Mouse (Mus musculus): Measurements from ENCODE around the gene Fbxo10. TPM values are rescaled to one million over a fixed set of nuclear protein-coding genes. Genes with fewer than 3 reads are reported as not detected.
"Not testable (repeated sequence)": the region's sequence is repeated elsewhere in the genome, so short reads cannot be mapped to it uniquely, and the experiment has no call there.

The Fbxo10 gene
- polyA plus RNA-seq, 1 experiment from 2014 or later, result 27.3 TPM

- Histone ChIP-seq H3K27ac (ENCODE audit: low read length) (no peak overlapping the region), H3K4me3 (replicated peaks; ENCODE audit: low read length) (peak overlapping the region; percentile 80), H3K4me1 (replicated peaks; ENCODE audit: control insufficient read depth, insufficient read depth, low read length) (peaks cover 14% of the 10 kb centered on the region), H3K4me2 (ENCODE audit: low read length) (peak overlapping the region; percentile 53), H3K9ac (replicated peaks; ENCODE audit: low read depth, low read length) (peak overlapping the region; percentile 96; the same call in 1 of the 2 replicates), H3K9me3 (ENCODE audit: control insufficient read depth, low read length) (no peaks in the 10 kb centered on the region), H3K36me3 (ENCODE audit: control insufficient read depth, insufficient read depth) (no peaks in the 10 kb centered on the region), H3K27me3 (replicated peaks; ENCODE audit: control insufficient read depth, insufficient read depth, low read length) (no peaks in the 10 kb centered on the region)
- no peak for ATAC-seq
- 46% methylated on average over 8 of the region's 8 CpGs for WGBS
Observed at GRCm38 (mm10) chr4:45084895-45085290, 489 bp upstream of the Fbxo10 start.

GRCm38 (mm10) chr4:45083487-45083886 lies 917 bp downstream of the Fbxo10 start:
- Histone ChIP-seq H3K36me3 (ENCODE audit: control insufficient read depth, insufficient read depth) (no peaks in the 10 kb centered on the region; the same call in 1 of the 2 replicates), H3K4me3 (replicated peaks; ENCODE audit: low read length) (peak overlapping the region; percentile 80), H3K4me2 (ENCODE audit: low read length) (peak overlapping the region; percentile 53), H3K27me3 (replicated peaks; ENCODE audit: control insufficient read depth, insufficient read depth, low read length) (no peaks in the 10 kb centered on the region), H3K4me1 (replicated peaks; ENCODE audit: control insufficient read depth, insufficient read depth, low read length) (peaks cover 14% of the 10 kb centered on the region), H3K27ac (ENCODE audit: low read length) (peak overlapping the region; percentile 91), H3K9me3 (ENCODE audit: control insufficient read depth, low read length) (no peaks in the 10 kb centered on the region), H3K9ac (replicated peaks; ENCODE audit: low read depth, low read length) (peak overlapping the region; percentile 96)
- under 1% methylated on average over 8 of the region's 8 CpGs for WGBS
- peak; percentile 40 for ATAC-seq

GRCm38 (mm10) chr4:45082951-45083350 lies 1.5 kb downstream of the Fbxo10 start:
- Histone ChIP-seq H3K4me2 (ENCODE audit: low read length) (peak overlapping the region; percentile 53), H3K4me1 (replicated peaks; ENCODE audit: control insufficient read depth, insufficient read depth, low read length) (peaks cover 14% of the 10 kb centered on the region), H3K36me3 (ENCODE audit: control insufficient read depth, insufficient read depth) (no peaks in the 10 kb centered on the region; the same call in 1 of the 2 replicates), H3K9ac (replicated peaks; ENCODE audit: low read depth, low read length) (peak overlapping the region; percentile 96), H3K9me3 (ENCODE audit: control insufficient read depth, low read length) (no peaks in the 10 kb centered on the region), H3K27me3 (replicated peaks; ENCODE audit: control insufficient read depth, insufficient read depth, low read length) (no peaks in the 10 kb centered on the region), H3K27ac (ENCODE audit: low read length) (peak overlapping the region; percentile 91), H3K4me3 (replicated peaks; ENCODE audit: low read length) (peak overlapping the region; percentile 80)
- peak; percentile 0; the same call in 1 of the 2 replicates for ATAC-seq
- WGBS, result 58% methylated on average over 9 of the region's 9 CpGs

- H3K27me3 ChIP-seq (replicated peaks; ENCODE audit: control insufficient read depth, insufficient read depth, low read length); H3K36me3 ChIP-seq (ENCODE audit: control insufficient read depth, insufficient read depth); ATAC-seq; H3K4me2 ChIP-seq (ENCODE audit: low read length); H3K4me3 ChIP-seq (replicated peaks; ENCODE audit: low read length); H3K9me3 ChIP-seq (ENCODE audit: control insufficient read depth, low read length); H3K9ac ChIP-seq (replicated peaks; ENCODE audit: low read depth, low read length): not testable (repeated sequence)
- H3K27ac ChIP-seq (ENCODE audit: low read length), result peak overlapping the region; percentile 3; the same call in 1 of the 2 replicates
- peaks cover 14% of the 10 kb centered on the region for H3K4me1 ChIP-seq (replicated peaks; ENCODE audit: control insufficient read depth, insufficient read depth, low read length)
- WGBS, result 65% methylated on average over 4 of the region's 4 CpGs
Observed at GRCm38 (mm10) chr4:45081041-45081440, 3.4 kb downstream of the Fbxo10 start.

GRCm38 (mm10) chr4:45073544-45073943 lies 10.9 kb downstream of the Fbxo10 start:
- WGBS, result 88% methylated on average over 6 of the region's 6 CpGs
- ATAC-seq, result no peak
- no peaks in the 10 kb centered on the region for H3K27me3 ChIP-seq (replicated peaks; ENCODE audit: control insufficient read depth, insufficient read depth, low read length)

GRCm38 (mm10) chr4:45072261-45072973 lies 12.0 kb downstream of the Fbxo10 start:
- H3K4me2 ChIP-seq (ENCODE audit: low read length), result no peak overlapping the region
- H3K4me3 ChIP-seq (replicated peaks; ENCODE audit: low read length), result no peak overlapping the region
- peaks cover 8% of the 10 kb centered on the region; the same call in 1 of the 2 replicates for H3K4me1 ChIP-seq (replicated peaks; ENCODE audit: control insufficient read depth, insufficient read depth, low read length)
- H3K9ac ChIP-seq (replicated peaks; ENCODE audit: low read depth, low read length), result no peak overlapping the region
- no peak overlapping the region for H3K27ac ChIP-seq (ENCODE audit: low read length)
- no peak for ATAC-seq
- H3K36me3 ChIP-seq (ENCODE audit: control insufficient read depth, insufficient read depth), result no peaks in the 10 kb centered on the region
- 80% methylated on average over 15 of the region's 15 CpGs for WGBS
- no peaks in the 10 kb centered on the region for H3K27me3 ChIP-seq (replicated peaks; ENCODE audit: control insufficient read depth, insufficient read depth, low read length)
- H3K9me3 ChIP-seq (ENCODE audit: control insufficient read depth, low read length), result no peaks in the 10 kb centered on the region

More at GRCm38 (mm10) chr4:45073544-45073943, 10.9 kb downstream of the Fbxo10 start:
- no peak overlapping the region for H3K4me2 ChIP-seq (ENCODE audit: low read length)
- no peaks in the 10 kb centered on the region; the same call in 1 of the 2 replicates for H3K36me3 ChIP-seq (ENCODE audit: control insufficient read depth, insufficient read depth)
- H3K4me3 ChIP-seq (replicated peaks; ENCODE audit: low read length), result no peak overlapping the region
- no peak overlapping the region for H3K9ac ChIP-seq (replicated peaks; ENCODE audit: low read depth, low read length)
- no peak overlapping the region for H3K27ac ChIP-seq (ENCODE audit: low read length)
- H3K9me3 ChIP-seq (ENCODE audit: control insufficient read depth, low read length), result no peaks in the 10 kb centered on the region
- peaks cover 8% of the 10 kb centered on the region; the same call in 1 of the 2 replicates for H3K4me1 ChIP-seq (replicated peaks; ENCODE audit: control insufficient read depth, insufficient read depth, low read length)

- no peak for ATAC-seq
- Histone ChIP-seq H3K4me2 (ENCODE audit: low read length) (no peak overlapping the region), H3K36me3 (ENCODE audit: control insufficient read depth, insufficient read depth) (no peaks in the 10 kb centered on the region), H3K4me3 (replicated peaks; ENCODE audit: low read length) (no peak overlapping the region), H3K9ac (replicated peaks; ENCODE audit: low read depth, low read length) (no peak overlapping the region), H3K9me3 (ENCODE audit: control insufficient read depth, low read length) (no peaks in the 10 kb centered on the region), H3K27ac (ENCODE audit: low read length) (no peak overlapping the region), H3K4me1 (replicated peaks; ENCODE audit: control insufficient read depth, insufficient read depth, low read length) (peaks cover 8% of the 10 kb centered on the region; the same call in 1 of the 2 replicates), H3K27me3 (replicated peaks; ENCODE audit: control insufficient read depth, insufficient read depth, low read length) (no peaks in the 10 kb centered on the region)
- 86% methylated on average over 4 of the region's 4 CpGs for WGBS
Observed at GRCm38 (mm10) chr4:45067742-45068141, 16.7 kb downstream of the Fbxo10 start.

- H3K4me3 ChIP-seq (replicated peaks; ENCODE audit: low read length), result no peak overlapping the region
- H3K36me3 ChIP-seq (ENCODE audit: control insufficient read depth, insufficient read depth), result peaks cover 4% of the 10 kb centered on the region; the same call in 1 of the 2 replicates
- H3K27me3 ChIP-seq (replicated peaks; ENCODE audit: control insufficient read depth, insufficient read depth, low read length), result no peaks in the 10 kb centered on the region
- H3K9me3 ChIP-seq (ENCODE audit: control insufficient read depth, low read length), result no peaks in the 10 kb centered on the region
- H3K4me2 ChIP-seq (ENCODE audit: low read length), result no peak overlapping the region
- no peak overlapping the region for H3K9ac ChIP-seq (replicated peaks; ENCODE audit: low read depth, low read length)
- WGBS, result 46% methylated on average over 2 of the region's 2 CpGs
- no peak overlapping the region for H3K27ac ChIP-seq (ENCODE audit: low read length)
- no peak for ATAC-seq
- H3K4me1 ChIP-seq (replicated peaks; ENCODE audit: control insufficient read depth, insufficient read depth, low read length), result peaks cover 8% of the 10 kb centered on the region; the same call in 1 of the 2 replicates
Observed at GRCm38 (mm10) chr4:45066036-45066730, 18.2 kb downstream of the Fbxo10 start.

GRCm38 (mm10) chr4:45064577-45064976 lies 19.8 kb downstream of the Fbxo10 start:
- Histone ChIP-seq H3K27ac (ENCODE audit: low read length) (no peak overlapping the region), H3K4me1 (replicated peaks; ENCODE audit: control insufficient read depth, insufficient read depth, low read length) (peaks cover 7% of the 10 kb centered on the region; the same call in 1 of the 2 replicates), H3K4me2 (ENCODE audit: low read length) (no peak overlapping the region), H3K36me3 (ENCODE audit: control insufficient read depth, insufficient read depth) (peaks cover 11% of the 10 kb centered on the region), H3K9ac (replicated peaks; ENCODE audit: low read depth, low read length) (no peak overlapping the region), H3K27me3 (replicated peaks; ENCODE audit: control insufficient read depth, insufficient read depth, low read length) (no peaks in the 10 kb centered on the region), H3K9me3 (ENCODE audit: control insufficient read depth, low read length) (no peaks in the 10 kb centered on the region), H3K4me3 (replicated peaks; ENCODE audit: low read length) (no peak overlapping the region)
- WGBS, result 88% methylated on average over 2 of the region's 2 CpGs
- no peak for ATAC-seq

Data from forebrain, embryonic 16.5 days (tissue).